Mouse (Mus musculus) cerebellum, adult 11 months (tissue): ENCODE data around the gene Pcp4l1.

ENCODE experiments used
- DNase-seq: peaks from one replicate; pipeline ENCODE4 v3.0.0; 2022

Pcp4l1 gene

GRCm38 (mm10) chr1:171130971-171131370 lies 65.1 kb downstream of the Pcp4l1 start:
- DNase-seq, result no peak

GRCm38 (mm10) chr1:171129251-171129650 lies 66.8 kb downstream of the Pcp4l1 start:
- no peak for DNase-seq

GRCm38 (mm10) chr1:171124398-171124797 lies 71.7 kb downstream of the Pcp4l1 start:
- no peak for DNase-seq
